Mouse (Mus musculus) lung, postnatal 0 days (tissue): ENCODE data around the gene Opn4. TPM values are rescaled to one million over a fixed set of nuclear protein-coding genes. Genes with fewer than 3 reads are reported as not detected.

Source experiments
- ATAC-seq: fragments of 200-750 bp; cut with Nextera tagmentation; 2 replicates; pipeline ENCODE4 v1.8.0; 2017; ENCODE audit warnings: moderate library complexity
- DNase-seq: peaks from one replicate; pipeline ENCODE4 v3.0.0-alpha.2; 2016; ENCODE audit warnings: low spot score
- H3K27ac ChIP-seq: fragments of 300-500 bp; sonication (generic); 2 replicates; pipeline ENCODE4 v1.5.1; 2014; ENCODE audit warnings: antibody characterized with exemption, mild to moderate bottlenecking, low read length, mixed read lengths
- H3K27me3 ChIP-seq: fragments of 300-500 bp; sonication (generic); replicated peaks from 2 replicates; pipeline ENCODE4 v1.6.1; 2014; ENCODE audit warnings: low read length, mixed read lengths; ENCODE audit not compliant: insufficient read depth
- H3K36me3 ChIP-seq: fragments of 300-500 bp; sonication (generic); 2 replicates; pipeline ENCODE4 v1.6.1; 2014; ENCODE audit warnings: low read length, mixed read lengths; ENCODE audit not compliant: insufficient read depth
- H3K4me1 ChIP-seq: fragments of 300-500 bp; sonication (generic); 2 replicates; pipeline ENCODE4 v1.6.1; 2014; ENCODE audit warnings: antibody characterized with exemption, low read depth, low read length, mixed read lengths; ENCODE audit not compliant: insufficient read depth
- H3K4me2 ChIP-seq: fragments of 300-500 bp; sonication (generic); replicated peaks from 2 replicates; pipeline ENCODE4 v1.6.1; 2014; ENCODE audit warnings: low read depth, mild to moderate bottlenecking, low read length, moderate library complexity, mixed read lengths
- H3K4me3 ChIP-seq: fragments of 300-500 bp; sonication (generic); 2 replicates; pipeline ENCODE4 v1.5.1; 2014; ENCODE audit warnings: low read depth, low read length
- H3K9ac ChIP-seq: fragments of 300-500 bp; sonication (generic); replicated peaks from 2 replicates; pipeline ENCODE4 v1.6.1; 2014; ENCODE audit warnings: low read depth, mild to moderate bottlenecking
- H3K9me3 ChIP-seq: fragments of 300-500 bp; sonication (generic); 2 replicates; pipeline ENCODE4 v1.6.1; 2016; ENCODE audit warnings: low read length, mixed read lengths
- CTCF ChIP-seq: IDR thresholded peaks from 2 replicates; pipeline ENCODE4 v1.5.1; 2016; ENCODE audit warnings: antibody characterized with exemption, mild to moderate bottlenecking
- EP300 ChIP-seq: IDR thresholded peaks from 2 replicates; pipeline ENCODE4 v1.6.1; 2016; ENCODE audit warnings: antibody characterized with exemption, mild to moderate bottlenecking, control low read depth
- WGBS: fragments of 180-500 bp; shearing (Covaris S2); extraction: QIAGEN DNeasy Blood & Tissue Kit; methylation state at CpG from one replicate; pipeline ENCODE4 v1.1.7; 2014; 5-methylcytosine and 5-hydroxymethylcytosine counted together
- polyA plus RNA-seq: library from polyadenylated mRNA; unstranded; fragments of >200 nt; fragmentation: Nextera tagmentation; extraction: Ambion mirVana; gene quantifications from 2 replicates; pipeline ENCODE4 v1.2.1, GENCODE M21; 2015

Gene Opn4
- polyA plus RNA-seq, 1 experiment from 2014 or later, result 0.12 TPM

GRCm38 (mm10) chr14:34574068-34574467 is 25.9 kb downstream of the Opn4 start:
- no peaks in the 10 kb centered on the region for H3K4me1 ChIP-seq
- no peaks in the 10 kb centered on the region for H3K9me3 ChIP-seq
- no peaks in the 10 kb centered on the region for H3K36me3 ChIP-seq
- ATAC-seq (no peak), DNase-seq (no peak)
- no peak overlapping the region for H3K4me2 ChIP-seq
- H3K4me3 ChIP-seq, result no peak overlapping the region
- H3K9ac ChIP-seq, result no peak overlapping the region
- WGBS, result 64% methylated on average over 2 of the region's 2 CpGs
- H3K27ac ChIP-seq, result no peak overlapping the region
- TF ChIP-seq CTCF (peak; percentile 50), EP300 (no peak)
- no peaks in the 10 kb centered on the region; the same call in 1 of the 2 replicates for H3K27me3 ChIP-seq

GRCm38 (mm10) chr14:34573348-34573913 is 26.5 kb downstream of the Opn4 start:
- Histone ChIP-seq H3K27ac (no peak overlapping the region), H3K4me3 (no peak overlapping the region), H3K27me3 (no peaks in the 10 kb centered on the region; the same call in 1 of the 2 replicates), H3K4me1 (no peaks in the 10 kb centered on the region), H3K9me3 (no peaks in the 10 kb centered on the region), H3K36me3 (no peaks in the 10 kb centered on the region), H3K9ac (no peak overlapping the region), H3K4me2 (no peak overlapping the region)
- WGBS, result 68% methylated on average over 9 of the region's 9 CpGs
- DNase-seq (no peak), ATAC-seq (no peak)
- TF ChIP-seq CTCF (no peak), EP300 (no peak)

GRCm38 (mm10) chr14:34571610-34572387 is 28.1 kb downstream of the Opn4 start:
- H3K4me3 ChIP-seq, result no peak overlapping the region
- WGBS, result 80% methylated on average over 17 of the region's 17 CpGs
- H3K4me2 ChIP-seq, result no peak overlapping the region
- H3K9ac ChIP-seq, result no peak overlapping the region
- no peak for TF ChIP-seq EP300
- TF ChIP-seq CTCF, result no peak
- no peak for DNase-seq
- H3K9me3 ChIP-seq, result no peaks in the 10 kb centered on the region
- no peaks in the 10 kb centered on the region for H3K4me1 ChIP-seq
- H3K27ac ChIP-seq, result no peak overlapping the region
- no peaks in the 10 kb centered on the region for H3K36me3 ChIP-seq
- no peak for ATAC-seq
- no peaks in the 10 kb centered on the region; the same call in 1 of the 2 replicates for H3K27me3 ChIP-seq

- ATAC-seq (no peak), DNase-seq (no peak)
- H3K4me3 ChIP-seq, result no peak overlapping the region
- 71% methylated on average over 4 of the region's 4 CpGs for WGBS
- no peak overlapping the region for H3K4me2 ChIP-seq
- H3K27ac ChIP-seq, result no peak overlapping the region
- no peaks in the 10 kb centered on the region for H3K36me3 ChIP-seq
- TF ChIP-seq EP300 (no peak), CTCF (no peak)
- no peaks in the 10 kb centered on the region; the same call in 1 of the 2 replicates for H3K27me3 ChIP-seq
- H3K4me1 ChIP-seq, result no peaks in the 10 kb centered on the region
- H3K9me3 ChIP-seq, result no peaks in the 10 kb centered on the region
- no peak overlapping the region for H3K9ac ChIP-seq
Observed at GRCm38 (mm10) chr14:34570903-34571302, 29.0 kb downstream of the Opn4 start.

- no peaks in the 10 kb centered on the region; the same call in 1 of the 2 replicates for H3K27me3 ChIP-seq
- H3K9me3 ChIP-seq, result no peaks in the 10 kb centered on the region
- peak; percentile 83 for DNase-seq
- H3K4me3 ChIP-seq, result 0 out of 2 replicates have a peak overlapping the region, but pooled peaks have one; percentile 17
- H3K27ac ChIP-seq, result no peak overlapping the region
- no peaks in the 10 kb centered on the region for H3K4me1 ChIP-seq
- TF ChIP-seq EP300 (no peak), CTCF (peak; percentile 84)
- no peaks in the 10 kb centered on the region for H3K36me3 ChIP-seq
- H3K9ac ChIP-seq, result no peak overlapping the region
- peak overlapping the region; percentile 49 for H3K4me2 ChIP-seq
- peak; percentile 62 for ATAC-seq
- under 1% methylated on average over 6 of the region's 6 CpGs for whole genome bisulfite sequencing
Observed at GRCm38 (mm10) chr14:34570294-34570693, 29.6 kb downstream of the Opn4 start.

GRCm38 (mm10) chr14:34569534-34570194 is 30.3 kb downstream of the Opn4 start:
- Histone ChIP-seq H3K27me3 (no peaks in the 10 kb centered on the region; the same call in 1 of the 2 replicates), H3K4me1 (no peaks in the 10 kb centered on the region), H3K36me3 (no peaks in the 10 kb centered on the region), H3K4me3 (peak overlapping the region; percentile 17; the same call in 1 of the 2 replicates), H3K9me3 (no peaks in the 10 kb centered on the region), H3K4me2 (peak overlapping the region; percentile 49), H3K9ac (no peak overlapping the region), H3K27ac (no peak overlapping the region)
- DNase-seq (no peak), ATAC-seq (no peak)
- WGBS, result 27% methylated on average over 27 of the region's 27 CpGs
- TF ChIP-seq CTCF (no peak), EP300 (no peak)
